Mouse (Mus musculus) cortical plate, adult 2 months (tissue): Measurements from ENCODE around the gene Ang.

ENCODE experiments used
- CTCF ChIP-seq: fragments of 200-500 bp; IDR thresholded peaks from 2 replicates; pipeline ENCODE4 v1.5.1; 2011; ENCODE audit warnings: mild to moderate bottlenecking, control low read depth, low read length; ENCODE audit not compliant: insufficient read depth; ENCODE audit errors: extremely low read depth
- POLR2A ChIP-seq: fragments of 200-500 bp; IDR thresholded peaks from 2 replicates; pipeline ENCODE4 v1.6.1; 2011; ENCODE audit warnings: mild to moderate bottlenecking, low read length, control low read depth; ENCODE audit not compliant: insufficient read depth; ENCODE audit errors: extremely low read depth

GRCm38 (mm10) chr14:51082599-51083581 is 8.1 kb upstream of the Ang start:
- TF ChIP-seq CTCF (no peak), POLR2A (no peak)
